Mouse (Mus musculus): ENCODE measurements around the gene Atp6v1e2. TPM values are rescaled to one million over a fixed set of nuclear protein-coding genes. Genes with fewer than 3 reads are reported as not detected.

Gene Atp6v1e2
- polyA plus RNA-seq, 1 experiment from 2014 or later, result not detected

- ATAC-seq (peak; percentile 41), DNase-seq (peak; percentile 80)
- Histone ChIP-seq H3K36me3 (replicated peaks; ENCODE audit: insufficient read depth, low read length) (no peaks in the 10 kb centered on the region), H3K27ac (ENCODE audit: low read depth) (peak overlapping the region; percentile 79), H3K4me2 (ENCODE audit: low read depth, low read length) (peak overlapping the region; percentile 87), H3K9me3 (ENCODE audit: low read length) (no peaks in the 10 kb centered on the region), H3K9ac (replicated peaks) (peak overlapping the region; percentile 66), H3K4me3 (ENCODE audit: low read depth, low read length) (peak overlapping the region; percentile 71), H3K4me1 (ENCODE audit: insufficient read depth) (peaks cover 13% of the 10 kb centered on the region), H3K27me3 (ENCODE audit: insufficient read depth, low read length) (0 out of 2 replicates have a peak, but pooled peaks cover 3% of the 10 kb centered on the region)
- WGBS (ENCODE audit: insufficient replicate concordance), result under 1% methylated on average over 24 of the region's 24 CpGs
- TF ChIP-seq EP300 (IDR thresholded peaks at IDR 0.05; ENCODE audit: low read depth) (no peak), CTCF (IDR thresholded peaks at IDR 0.05; ENCODE audit: low read depth) (peak; percentile 77)
Measured at GRCm38 (mm10) chr17:86962297-86962893, 14.7 kb upstream of the Atp6v1e2 start.

- no peaks in the 10 kb centered on the region for H3K9me3 ChIP-seq (ENCODE audit: low read length)
- H3K9ac ChIP-seq (replicated peaks), result no peak overlapping the region
- H3K4me2 ChIP-seq (ENCODE audit: low read depth, low read length), result no peak overlapping the region
- H3K27me3 ChIP-seq (ENCODE audit: insufficient read depth, low read length), result 0 out of 2 replicates have a peak, but pooled peaks cover 3% of the 10 kb centered on the region
- H3K27ac ChIP-seq (ENCODE audit: low read depth), result no peak overlapping the region
- no peak for DNase-seq
- H3K4me3 ChIP-seq (ENCODE audit: low read depth, low read length), result no peak overlapping the region
- no peaks in the 10 kb centered on the region for H3K36me3 ChIP-seq (replicated peaks; ENCODE audit: insufficient read depth, low read length)
- H3K4me1 ChIP-seq (ENCODE audit: insufficient read depth), result peaks cover 13% of the 10 kb centered on the region
- TF ChIP-seq EP300 (IDR thresholded peaks at IDR 0.05; ENCODE audit: low read depth) (no peak), CTCF (IDR thresholded peaks at IDR 0.05; ENCODE audit: low read depth) (no peak)
- 48% methylated on average over 8 of the region's 8 CpGs for WGBS (ENCODE audit: insufficient replicate concordance)
- ATAC-seq, result no peak
Measured at GRCm38 (mm10) chr17:86961301-86961841, 13.7 kb upstream of the Atp6v1e2 start.

GRCm38 (mm10) chr17:86957968-86958367, 10.3 kb upstream of the Atp6v1e2 start:
- no peak for TF ChIP-seq CTCF (IDR thresholded peaks at IDR 0.05; ENCODE audit: low read depth)
- TF ChIP-seq EP300 (IDR thresholded peaks at IDR 0.05; ENCODE audit: low read depth), result no peak
- H3K4me2 ChIP-seq (ENCODE audit: low read depth, low read length), result peak overlapping the region; percentile 48
- ATAC-seq, result no peak

GRCm38 (mm10) chr17:86957239-86957638, 9.5 kb upstream of the Atp6v1e2 start:
- Histone ChIP-seq H3K9ac (replicated peaks) (no peak overlapping the region), H3K4me3 (ENCODE audit: low read depth, low read length) (no peak overlapping the region), H3K27ac (ENCODE audit: low read depth) (no peak overlapping the region), H3K27me3 (ENCODE audit: insufficient read depth, low read length) (no peaks in the 10 kb centered on the region), H3K9me3 (ENCODE audit: low read length) (peaks cover 3% of the 10 kb centered on the region; the same call in 1 of the 2 replicates), H3K4me2 (ENCODE audit: low read depth, low read length) (no peak overlapping the region), H3K36me3 (replicated peaks; ENCODE audit: insufficient read depth, low read length) (no peaks in the 10 kb centered on the region), H3K4me1 (ENCODE audit: insufficient read depth) (peaks cover 9% of the 10 kb centered on the region; the same call in 1 of the 2 replicates)
- ATAC-seq (no peak), DNase-seq (no peak)
- TF ChIP-seq CTCF (IDR thresholded peaks at IDR 0.05; ENCODE audit: low read depth), result no peak
- no peak for TF ChIP-seq EP300 (IDR thresholded peaks at IDR 0.05; ENCODE audit: low read depth)
- WGBS (ENCODE audit: insufficient replicate concordance), result 82% methylated on average over 5 of the region's 5 CpGs

More at GRCm38 (mm10) chr17:86957968-86958367, 10.3 kb upstream of the Atp6v1e2 start:
- Histone ChIP-seq H3K4me3 (ENCODE audit: low read depth, low read length) (no peak overlapping the region), H3K27ac (ENCODE audit: low read depth) (no peak overlapping the region), H3K4me1 (ENCODE audit: insufficient read depth) (peaks cover 10% of the 10 kb centered on the region; the same call in 1 of the 2 replicates), H3K9ac (replicated peaks) (no peak overlapping the region), H3K9me3 (ENCODE audit: low read length) (peaks cover 3% of the 10 kb centered on the region; the same call in 1 of the 2 replicates), H3K36me3 (replicated peaks; ENCODE audit: insufficient read depth, low read length) (no peaks in the 10 kb centered on the region), H3K27me3 (ENCODE audit: insufficient read depth, low read length) (0 out of 2 replicates have a peak, but pooled peaks cover 3% of the 10 kb centered on the region)
- DNase-seq, result peak; percentile 33
- 28% methylated on average over 14 of the region's 14 CpGs for WGBS (ENCODE audit: insufficient replicate concordance)

GRCm38 (mm10) chr17:86948801-86949200, 1.1 kb upstream of the Atp6v1e2 start:
- TF ChIP-seq EP300 (IDR thresholded peaks at IDR 0.05; ENCODE audit: low read depth) (no peak), CTCF (IDR thresholded peaks at IDR 0.05; ENCODE audit: low read depth) (no peak)
- Histone ChIP-seq H3K4me3 (ENCODE audit: low read depth, low read length) (no peak overlapping the region), H3K27me3 (ENCODE audit: insufficient read depth, low read length) (no peaks in the 10 kb centered on the region), H3K27ac (ENCODE audit: low read depth) (no peak overlapping the region), H3K9me3 (ENCODE audit: low read length) (no peaks in the 10 kb centered on the region), H3K36me3 (replicated peaks; ENCODE audit: insufficient read depth, low read length) (no peaks in the 10 kb centered on the region), H3K9ac (replicated peaks) (no peak overlapping the region), H3K4me2 (ENCODE audit: low read depth, low read length) (no peak overlapping the region), H3K4me1 (ENCODE audit: insufficient read depth) (no peaks in the 10 kb centered on the region)
- DNase-seq (no peak), ATAC-seq (no peak)
- 83% methylated on average over 6 of the region's 6 CpGs for WGBS (ENCODE audit: insufficient replicate concordance)

GRCm38 (mm10) chr17:86946078-86946477, 1.6 kb downstream of the Atp6v1e2 start:
- Histone ChIP-seq H3K4me2 (ENCODE audit: low read depth, low read length) (no peak overlapping the region), H3K9me3 (ENCODE audit: low read length) (no peaks in the 10 kb centered on the region), H3K4me3 (ENCODE audit: low read depth, low read length) (no peak overlapping the region), H3K4me1 (ENCODE audit: insufficient read depth) (no peaks in the 10 kb centered on the region), H3K27ac (ENCODE audit: low read depth) (no peak overlapping the region), H3K27me3 (ENCODE audit: insufficient read depth, low read length) (no peaks in the 10 kb centered on the region), H3K36me3 (replicated peaks; ENCODE audit: insufficient read depth, low read length) (no peaks in the 10 kb centered on the region), H3K9ac (replicated peaks) (no peak overlapping the region)
- DNase-seq (no peak), ATAC-seq (no peak)
- WGBS (ENCODE audit: insufficient replicate concordance), result 56% methylated on average over 4 of the region's 4 CpGs
- TF ChIP-seq EP300 (IDR thresholded peaks at IDR 0.05; ENCODE audit: low read depth) (no peak), CTCF (IDR thresholded peaks at IDR 0.05; ENCODE audit: low read depth) (no peak)

Measured in liver, postnatal 0 days (tissue).